Mouse (Mus musculus): ENCODE results near the gene BB287469. TPM values are rescaled to one million over a fixed set of nuclear protein-coding genes. Genes with fewer than 3 reads are reported as not detected.
"Not testable (repeated sequence)": the region's sequence is repeated elsewhere in the genome, so short reads cannot be mapped to it uniquely, and the experiment has no call there.

Gene BB287469
- total RNA-seq (2021), result not detected

- DNase-seq (ENCODE audit: low spot score in 2 of 2); intact Hi-C loops (cut with DNase I): not testable (repeated sequence)
Measured at GRCm38 (mm10) chr12:87816277-87816676, at the start of gene BB287469. TSS of gene BB287469 (plus strand) at chr12:87816577.

DNA sequence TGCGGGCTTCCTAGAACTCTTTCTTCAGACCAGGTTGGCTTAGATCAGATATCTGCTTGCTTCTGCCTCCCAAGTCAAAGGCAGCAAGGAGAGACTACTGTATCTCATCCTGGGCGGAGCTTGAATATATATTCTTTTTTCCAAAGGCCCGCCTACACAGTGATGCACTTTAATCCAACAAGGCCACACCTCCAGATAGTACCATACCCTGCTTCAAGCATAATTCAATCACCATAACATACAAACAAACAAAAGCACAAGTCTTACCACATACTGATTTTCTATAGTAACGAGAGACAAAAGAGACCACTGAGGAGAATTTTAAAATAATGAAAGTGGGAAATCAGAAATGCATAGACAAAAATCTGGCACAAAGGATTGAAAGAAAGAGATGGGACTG lies 40.7 kb upstream of the BB287469 start, which contains the start of gene Gm21319:
Gene Gm21319 (minus strand): TSS at position 101 of the 400 bp plus-strand sequence.
- intact Hi-C loops (cut with DNase I); DNase-seq (ENCODE audit: low spot score in 2 of 2): not testable (repeated sequence)

DNA sequence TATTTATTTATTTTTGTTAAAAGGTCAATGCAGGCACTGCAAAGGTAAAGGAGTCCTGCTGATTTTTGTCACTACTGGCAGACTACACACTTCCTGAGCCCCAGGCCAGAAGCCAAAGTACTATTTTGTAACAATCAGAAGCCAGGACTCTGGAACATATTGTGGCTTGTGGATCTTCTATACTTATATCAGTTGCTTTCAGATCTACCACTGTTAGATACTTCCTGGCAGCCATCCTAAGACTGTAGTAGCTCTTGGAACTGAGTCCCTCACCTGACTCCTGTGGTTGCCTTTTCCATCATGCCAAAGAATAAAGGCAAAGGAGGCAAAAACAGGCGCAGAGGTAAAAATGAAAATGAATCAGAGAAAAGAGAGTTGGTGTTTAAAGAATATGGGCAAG lies 21.2 kb upstream of the BB287469 start, which contains the start of gene Gm21936:
Gene Gm21936 (plus strand): TSS at position 301 of the 400 bp plus-strand sequence.
- intact Hi-C loops (cut with DNase I); DNase-seq (ENCODE audit: low spot score in 2 of 2): not testable (repeated sequence)

GRCm38 (mm10) chr12:87797971-87798370 lies 18.4 kb upstream of the BB287469 start:
- intact Hi-C loops (cut with DNase I); DNase-seq (ENCODE audit: low spot score in 2 of 2): not testable (repeated sequence)

DNA sequence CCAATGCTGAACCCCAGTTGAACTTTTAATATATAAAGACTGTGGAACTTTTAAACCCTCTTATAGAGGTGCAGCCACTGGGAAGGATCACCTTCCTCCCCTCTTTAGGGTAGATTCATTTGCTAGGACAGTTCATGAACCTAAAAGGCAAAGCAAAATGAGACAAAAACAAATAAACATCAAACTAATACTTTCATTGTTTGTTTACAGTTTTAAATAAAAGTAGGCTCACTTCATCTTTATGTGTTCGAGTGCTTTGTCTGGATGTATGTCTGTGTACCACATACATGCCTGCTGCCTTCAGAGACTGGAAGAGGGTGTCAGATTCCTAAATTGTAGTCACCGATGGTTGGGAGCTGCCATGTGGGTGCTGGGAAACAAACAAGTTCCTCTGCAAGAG lies 25.9 kb downstream of the BB287469 start, which contains the start of gene Gm2001:
Gene Gm2001 (minus strand): TSS at position 101 of the 400 bp plus-strand sequence.
- intact Hi-C loops (cut with DNase I), result not testable (repeated sequence)

GRCm38 (mm10) chr12:87850657-87851056 lies 34.3 kb downstream of the BB287469 start:
- intact Hi-C loops (cut with DNase I); DNase-seq (ENCODE audit: low spot score in 2 of 2): not testable (repeated sequence)

More for the DNA sequence above, 25.9 kb downstream of the BB287469 start, which contains the start of gene Gm2001:
- DNase-seq (ENCODE audit: low spot score in 2 of 2), result not testable (repeated sequence)

DNA sequence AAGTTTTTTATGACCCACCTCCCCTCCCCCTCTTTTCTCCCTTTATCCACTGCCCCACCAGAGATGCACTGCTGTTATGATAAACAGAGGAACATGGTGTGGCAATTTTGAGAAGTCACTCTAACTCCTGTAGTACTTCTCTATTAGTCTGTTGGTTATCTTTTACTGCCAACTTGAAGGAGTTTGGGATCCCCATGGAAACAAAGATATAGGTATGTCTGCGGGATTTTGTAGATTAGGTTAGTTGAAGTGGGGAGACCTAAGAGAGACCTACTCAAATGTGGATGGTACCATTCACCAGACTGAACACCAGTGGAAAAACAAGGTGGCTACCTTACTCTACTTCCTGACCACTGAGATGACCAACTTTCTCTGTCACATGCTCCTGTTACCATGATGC lies 39.7 kb downstream of the BB287469 start:
- DNase-seq (ENCODE audit: low spot score in 2 of 2); intact Hi-C loops (cut with DNase I): not testable (repeated sequence)

GRCm38 (mm10) chr12:87861740-87862692 lies 45.6 kb downstream of the BB287469 start:
- intact Hi-C loops (cut with DNase I); DNase-seq (ENCODE audit: low spot score in 2 of 2): not testable (repeated sequence)

DNA sequence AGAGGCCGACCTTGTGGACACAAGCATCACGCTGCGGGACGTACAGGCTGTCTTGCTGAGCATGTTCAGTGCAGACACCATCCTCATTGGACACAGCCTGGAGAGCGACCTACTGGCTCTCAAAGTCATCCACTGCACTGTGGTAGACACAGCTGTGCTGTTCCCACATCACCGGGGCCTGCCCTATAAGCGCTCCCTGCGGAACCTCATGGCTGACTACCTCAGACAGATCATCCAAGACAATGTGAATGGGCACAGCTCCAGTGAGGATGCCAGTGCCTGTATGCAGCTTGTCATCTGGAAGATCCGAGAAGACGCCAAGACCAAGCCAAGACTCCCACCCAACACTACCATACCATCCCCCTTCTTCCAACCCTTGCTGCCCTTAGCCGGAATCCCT lies 47.3 kb downstream of the BB287469 start:
- DNase-seq (ENCODE audit: low spot score in 2 of 2); intact Hi-C loops (cut with DNase I): not testable (repeated sequence)

DNA sequence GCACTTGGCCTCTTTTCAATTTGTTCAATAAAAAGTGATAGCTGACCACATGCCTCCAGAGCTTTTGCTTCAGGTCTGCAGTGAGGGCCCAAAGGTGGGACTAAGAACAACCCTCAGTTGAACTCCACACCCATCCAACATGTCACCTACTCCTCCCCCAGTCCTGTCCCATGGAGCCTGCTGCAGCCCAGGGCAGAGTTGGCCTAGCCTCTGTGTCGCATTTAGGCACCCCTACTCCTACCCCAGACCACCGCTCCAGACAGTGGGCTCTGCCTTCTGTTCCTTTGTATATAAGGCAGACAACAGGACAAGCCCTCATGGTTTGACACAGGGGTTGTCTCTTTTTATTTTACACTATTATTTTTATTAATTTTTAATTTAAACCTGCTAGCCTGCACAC lies 47.7 kb downstream of the BB287469 start:
- intact Hi-C loops (cut with DNase I), result not testable (repeated sequence)

More for the DNA sequence above, 47.7 kb downstream of the BB287469 start:
- DNase-seq (ENCODE audit: low spot score in 2 of 2), result not testable (repeated sequence)

Other genes starting within 250 kb of the BB287469 start
- gene Oog1, start 213.9 kb upstream of the BB287469 start, total RNA-seq (2021), result not detected
- not detected for gene Gm4027, start 197.7 kb upstream of the BB287469 start, total RNA-seq (2021)
- not detected for gene Gm16381, start 172.0 kb upstream of the BB287469 start, total RNA-seq (2021)
- not detected for gene Gm21319, start 40.8 kb upstream of the BB287469 start, total RNA-seq (2021)
- gene Gm21936, start 21.1 kb upstream of the BB287469 start, total RNA-seq (2021), result not detected
- not detected for gene Gm2001, start 25.8 kb downstream of the BB287469 start, total RNA-seq (2021)
- not detected for gene Gm2016, start 57.5 kb downstream of the BB287469 start, total RNA-seq (2021)
- not detected for gene Gm2022, start 78.8 kb downstream of the BB287469 start, total RNA-seq (2021)
- gene Gm2035, start 103.3 kb downstream of the BB287469 start, total RNA-seq (2021), result not detected
- not detected for gene Gm2042, start 137.5 kb downstream of the BB287469 start, total RNA-seq (2021)
- not detected for gene Gm2075, start 195.3 kb downstream of the BB287469 start, total RNA-seq (2021)
- gene Gm6803, start 202.2 kb downstream of the BB287469 start, total RNA-seq (2021), result not detected
- not detected for gene Gm2056, start 210.4 kb downstream of the BB287469 start, total RNA-seq (2021)